Mouse (Mus musculus): ENCODE measurements at regions not wholly inside any gene's neighbourhood (a gene's known extent, or its start where the extent isn't known, plus 50 kb on each side); places are given as distances from the start of the nearest gene placed in this dataset.

DNA sequence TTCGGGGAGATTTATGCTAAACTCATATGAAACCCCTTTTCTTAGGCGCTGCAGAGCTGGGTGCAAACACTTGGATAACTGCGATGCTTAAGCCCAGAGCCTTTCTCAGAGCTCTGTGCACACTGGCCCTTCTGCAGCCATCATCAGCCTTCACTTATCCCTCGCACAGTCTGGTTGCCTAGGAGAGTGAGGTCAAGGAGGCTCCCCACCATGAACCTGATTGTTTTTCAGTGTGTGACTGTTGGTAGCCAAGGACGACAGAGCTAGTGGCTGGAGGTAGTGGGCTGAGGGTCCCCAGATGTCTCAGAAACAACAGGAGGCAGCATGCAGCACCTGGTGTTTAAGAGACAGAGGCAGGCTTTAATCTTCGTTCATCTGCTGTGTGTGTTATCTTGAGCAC lies 108.6 kb upstream of the Gadl1 start:
- no peak overlapping the region for H3K4me2 ChIP-seq (ENCODE audit: low read depth, low read length)
- WGBS, result 26% methylated on average over 6 of the region's 6 CpGs
- TF ChIP-seq CTCF (IDR thresholded peaks at IDR 0.05; ENCODE audit: low read depth), result no peak
- no peaks in the 10 kb centered on the region for H3K4me1 ChIP-seq (ENCODE audit: insufficient read depth, low read length)
- 0 out of 2 replicates have a peak, but pooled peaks have one; percentile 21 for ATAC-seq
- no peaks in the 10 kb centered on the region for H3K36me3 ChIP-seq (ENCODE audit: insufficient read depth, low read length)
- no peak overlapping the region for H3K27ac ChIP-seq
- DNase-seq (ENCODE audit: low spot score), result peak; percentile 12
- no peaks in the 10 kb centered on the region for H3K9me3 ChIP-seq (ENCODE audit: low read length)
- no peak overlapping the region for H3K9ac ChIP-seq (replicated peaks; ENCODE audit: low read length)
- no peaks in the 10 kb centered on the region for H3K27me3 ChIP-seq (ENCODE audit: insufficient read depth, low read length)
- H3K4me3 ChIP-seq (ENCODE audit: low read length), result no peak overlapping the region

DNA sequence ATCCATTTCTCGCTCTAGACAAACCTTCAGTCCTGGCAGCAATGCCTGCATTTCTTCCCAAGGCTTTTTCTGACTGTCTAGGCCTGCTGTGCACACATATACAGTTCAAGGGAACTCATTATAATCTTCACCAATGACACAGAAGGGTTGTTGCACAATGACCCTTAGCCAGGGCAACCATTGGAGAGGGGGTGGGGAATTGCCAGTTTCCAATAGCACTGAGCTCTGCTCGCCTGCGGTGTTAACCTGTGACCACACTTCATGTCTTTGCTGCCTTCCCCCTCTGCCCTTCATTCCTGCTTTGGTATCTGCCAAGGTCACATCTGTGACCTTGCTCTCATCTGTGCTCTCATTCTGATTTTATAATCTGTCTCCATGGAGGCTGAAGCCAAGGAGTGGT lies 106.2 kb upstream of the Gadl1 start:
- ATAC-seq, result no peak
- H3K36me3 ChIP-seq (ENCODE audit: insufficient read depth, low read length), result no peaks in the 10 kb centered on the region
- no peaks in the 10 kb centered on the region for H3K4me1 ChIP-seq (ENCODE audit: insufficient read depth, low read length)
- no peak overlapping the region for H3K4me2 ChIP-seq (ENCODE audit: low read depth, low read length)
- DNase-seq (ENCODE audit: low spot score), result no peak
- H3K27me3 ChIP-seq (ENCODE audit: insufficient read depth, low read length), result no peaks in the 10 kb centered on the region
- no peaks in the 10 kb centered on the region for H3K9me3 ChIP-seq (ENCODE audit: low read length)
- TF ChIP-seq CTCF (IDR thresholded peaks at IDR 0.05; ENCODE audit: low read depth), result no peak
- no peak overlapping the region for H3K9ac ChIP-seq (replicated peaks; ENCODE audit: low read length)
- H3K4me3 ChIP-seq (ENCODE audit: low read length), result no peak overlapping the region
- 76% methylated on average over 3 of the region's 3 CpGs for WGBS
- no peak overlapping the region for H3K27ac ChIP-seq

DNA sequence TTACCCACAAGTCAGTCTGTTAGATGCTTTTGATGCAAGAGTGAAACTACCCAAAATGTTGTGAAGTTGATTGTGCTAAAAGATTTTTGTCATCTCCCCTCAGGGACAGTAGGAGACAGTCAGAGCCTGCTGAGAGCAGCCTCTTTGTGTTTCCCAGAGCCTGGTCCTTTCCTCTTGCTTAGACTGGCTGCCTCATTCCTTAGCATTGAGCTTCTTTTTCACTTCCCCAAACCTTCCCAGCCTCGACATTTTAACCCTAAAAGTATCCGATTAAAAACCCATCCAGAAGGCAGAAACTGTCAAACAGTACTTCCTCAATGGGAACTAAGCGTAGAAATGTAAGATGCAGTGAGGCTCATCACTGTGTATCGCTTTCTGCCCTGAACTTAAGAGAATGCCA lies 104.0 kb upstream of the Gadl1 start:
- H3K27ac ChIP-seq, result no peak overlapping the region
- no peaks in the 10 kb centered on the region for H3K9me3 ChIP-seq (ENCODE audit: low read length)
- DNase-seq (ENCODE audit: low spot score) (no peak), ATAC-seq (no peak)
- WGBS, result 41% methylated on average over 4 of the region's 4 CpGs
- no peak overlapping the region for H3K4me3 ChIP-seq (ENCODE audit: low read length)
- H3K9ac ChIP-seq (replicated peaks; ENCODE audit: low read length), result no peak overlapping the region
- TF ChIP-seq CTCF (IDR thresholded peaks at IDR 0.05; ENCODE audit: low read depth), result no peak
- H3K4me1 ChIP-seq (ENCODE audit: insufficient read depth, low read length), result no peaks in the 10 kb centered on the region
- no peaks in the 10 kb centered on the region for H3K36me3 ChIP-seq (ENCODE audit: insufficient read depth, low read length)
- no peaks in the 10 kb centered on the region for H3K27me3 ChIP-seq (ENCODE audit: insufficient read depth, low read length)
- no peak overlapping the region for H3K4me2 ChIP-seq (ENCODE audit: low read depth, low read length)

DNA sequence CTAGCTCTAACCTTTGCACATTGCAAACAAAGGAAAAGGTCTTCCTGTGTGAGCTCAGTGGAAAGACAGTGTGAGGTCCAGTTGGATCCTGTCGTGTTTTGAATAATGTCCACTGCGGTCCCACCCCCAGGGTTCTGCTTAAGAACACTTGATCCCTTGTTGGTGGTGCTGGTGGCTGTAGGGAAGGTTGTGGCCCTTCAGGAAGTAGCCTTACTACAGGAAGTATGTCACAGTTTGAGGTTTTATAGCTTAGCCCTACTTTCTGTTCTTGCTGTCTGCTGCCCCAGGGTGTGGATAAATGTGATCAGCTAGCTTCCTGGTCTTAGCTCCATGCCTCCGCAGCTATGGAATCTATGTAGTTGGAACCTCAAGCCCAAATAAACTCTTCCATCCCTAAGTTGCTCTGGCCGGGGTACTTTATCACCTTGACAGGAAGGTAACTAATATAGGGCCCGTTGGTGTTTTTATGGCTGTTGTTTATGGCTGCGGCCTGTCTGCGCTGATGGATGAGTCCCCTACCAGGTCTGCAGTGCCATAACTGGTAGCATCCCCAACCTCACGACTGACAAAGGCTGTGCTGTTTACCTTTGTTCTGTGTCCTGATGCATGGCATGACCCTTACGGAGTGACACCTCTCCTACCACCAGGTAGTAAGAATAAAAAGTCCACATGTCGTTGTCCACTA lies 103.1 kb upstream of the Gadl1 start:
- H3K36me3 ChIP-seq (ENCODE audit: insufficient read depth, low read length), result no peaks in the 10 kb centered on the region
- no peak overlapping the region for H3K27ac ChIP-seq
- no peaks in the 10 kb centered on the region for H3K4me1 ChIP-seq (ENCODE audit: insufficient read depth, low read length)
- no peak overlapping the region for H3K4me2 ChIP-seq (ENCODE audit: low read depth, low read length)
- WGBS, result 69% methylated on average over 10 of the region's 10 CpGs
- H3K9me3 ChIP-seq (ENCODE audit: low read length), result no peaks in the 10 kb centered on the region
- no peak overlapping the region for H3K4me3 ChIP-seq (ENCODE audit: low read length)
- H3K27me3 ChIP-seq (ENCODE audit: insufficient read depth, low read length), result no peaks in the 10 kb centered on the region
- no peak for ATAC-seq
- no peak overlapping the region for H3K9ac ChIP-seq (replicated peaks; ENCODE audit: low read length)
- TF ChIP-seq CTCF (IDR thresholded peaks at IDR 0.05; ENCODE audit: low read depth), result no peak
- no peak for DNase-seq (ENCODE audit: low spot score)

DNA sequence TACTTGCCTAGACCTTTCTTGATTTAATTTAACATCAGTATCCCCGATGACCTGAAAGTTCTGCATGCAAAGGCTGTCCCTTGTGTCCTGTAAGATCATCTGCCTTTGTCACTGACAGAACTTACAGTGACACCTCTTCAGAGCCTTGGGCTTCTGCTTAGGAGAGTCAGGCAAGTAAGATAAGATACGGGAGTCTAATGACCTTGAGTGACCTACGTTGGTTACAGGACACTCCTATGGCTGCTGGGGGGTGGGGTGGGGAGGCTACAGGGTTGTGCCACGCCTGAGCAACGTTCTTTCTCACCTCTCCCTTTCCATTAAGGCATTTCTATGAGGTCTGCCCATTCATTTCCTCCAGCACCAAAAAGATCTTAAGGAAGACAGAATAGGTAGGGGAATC lies 69.1 kb upstream of the Gadl1 start:
- H3K4me3 ChIP-seq (ENCODE audit: low read length), result no peak overlapping the region
- no peak overlapping the region for H3K9ac ChIP-seq (replicated peaks; ENCODE audit: low read length)
- WGBS, result 74% methylated on average over 5 of the region's 5 CpGs
- no peaks in the 10 kb centered on the region for H3K9me3 ChIP-seq (ENCODE audit: low read length)
- TF ChIP-seq CTCF (IDR thresholded peaks at IDR 0.05; ENCODE audit: low read depth), result no peak
- no peak for ATAC-seq
- no peak for DNase-seq (ENCODE audit: low spot score)
- H3K4me2 ChIP-seq (ENCODE audit: low read depth, low read length), result no peak overlapping the region
- H3K27me3 ChIP-seq (ENCODE audit: insufficient read depth, low read length), result no peaks in the 10 kb centered on the region
- H3K4me1 ChIP-seq (ENCODE audit: insufficient read depth, low read length), result no peaks in the 10 kb centered on the region
- no peaks in the 10 kb centered on the region for H3K36me3 ChIP-seq (ENCODE audit: insufficient read depth, low read length)
- no peak overlapping the region for H3K27ac ChIP-seq

DNA sequence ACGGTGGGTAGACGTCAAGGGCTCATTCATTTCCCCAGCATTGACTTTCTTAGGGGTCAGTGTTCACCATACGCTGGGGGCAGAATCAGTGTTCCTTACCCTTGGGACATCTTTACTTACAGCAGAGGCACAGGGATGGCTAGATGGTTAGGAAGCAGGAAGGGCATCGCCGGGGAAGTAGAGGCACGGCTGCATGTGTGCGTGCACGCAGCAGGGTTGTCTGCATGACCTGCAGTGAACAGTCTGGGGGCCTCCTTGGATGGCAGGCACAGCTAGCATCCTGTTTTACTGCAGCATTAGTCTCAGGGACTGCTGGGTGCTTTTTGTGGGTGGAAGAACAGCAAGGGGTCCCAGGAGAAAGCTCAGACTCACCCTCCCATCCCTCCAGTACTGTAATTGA lies 68.5 kb upstream of the Gadl1 start:
- no peaks in the 10 kb centered on the region for H3K9me3 ChIP-seq (ENCODE audit: low read length)
- H3K27ac ChIP-seq, result no peak overlapping the region
- no peaks in the 10 kb centered on the region for H3K4me1 ChIP-seq (ENCODE audit: insufficient read depth, low read length)
- no peak overlapping the region for H3K4me2 ChIP-seq (ENCODE audit: low read depth, low read length)
- H3K9ac ChIP-seq (replicated peaks; ENCODE audit: low read length), result no peak overlapping the region
- no peaks in the 10 kb centered on the region for H3K36me3 ChIP-seq (ENCODE audit: insufficient read depth, low read length)
- ATAC-seq (no peak), DNase-seq (ENCODE audit: low spot score) (no peak)
- H3K4me3 ChIP-seq (ENCODE audit: low read length), result no peak overlapping the region
- WGBS, result 72% methylated on average over 8 of the region's 8 CpGs
- TF ChIP-seq CTCF (IDR thresholded peaks at IDR 0.05; ENCODE audit: low read depth), result no peak
- H3K27me3 ChIP-seq (ENCODE audit: insufficient read depth, low read length), result no peaks in the 10 kb centered on the region

DNA sequence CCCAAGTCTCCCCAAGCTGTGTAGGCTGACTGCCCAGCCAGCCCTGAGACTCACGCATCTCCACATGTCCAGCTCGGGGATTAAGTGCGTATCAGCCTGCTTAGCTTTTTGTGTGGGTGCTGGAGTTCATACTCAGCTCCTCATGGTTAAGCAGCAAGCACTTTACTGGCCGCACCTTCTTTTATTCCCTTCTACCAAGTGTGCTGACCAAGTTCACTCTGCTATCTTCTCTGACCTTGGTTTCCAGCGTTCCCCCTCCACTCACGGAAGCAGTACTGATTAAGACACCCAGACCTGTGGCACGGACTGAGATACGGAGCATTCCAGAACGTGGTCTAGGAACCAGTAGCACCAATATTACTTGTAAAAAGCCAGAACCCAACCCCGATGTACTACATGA lies 67.6 kb upstream of the Gadl1 start:
- H3K36me3 ChIP-seq (ENCODE audit: insufficient read depth, low read length), result no peaks in the 10 kb centered on the region
- no peaks in the 10 kb centered on the region for H3K27me3 ChIP-seq (ENCODE audit: insufficient read depth, low read length)
- TF ChIP-seq CTCF (IDR thresholded peaks at IDR 0.05; ENCODE audit: low read depth), result no peak
- no peaks in the 10 kb centered on the region for H3K4me1 ChIP-seq (ENCODE audit: insufficient read depth, low read length)
- no peak overlapping the region for H3K27ac ChIP-seq
- H3K9ac ChIP-seq (replicated peaks; ENCODE audit: low read length), result no peak overlapping the region
- H3K9me3 ChIP-seq (ENCODE audit: low read length), result no peaks in the 10 kb centered on the region
- no peak overlapping the region for H3K4me2 ChIP-seq (ENCODE audit: low read depth, low read length)
- WGBS, result 89% methylated on average over 10 of the region's 10 CpGs
- H3K4me3 ChIP-seq (ENCODE audit: low read length), result no peak overlapping the region
- DNase-seq (ENCODE audit: low spot score) (no peak), ATAC-seq (no peak)

Data from hindbrain, postnatal 0 days (tissue).